Mouse (Mus musculus) mature B cell (primary cell): ENCODE results near the gene Nprl2.

Experiments used
- in situ Hi-C: fragments of 300-500 bp; cut with MboI; formaldehyde crosslinking; loops from 2 replicates; pipeline ENCODE4 v1.14.3; 2019

Nprl2 gene

GRCm38 (mm10) chr9:107577871-107578270 is 35.8 kb downstream of the Nprl2 start:
- in situ Hi-C loops, result no loop called here

GRCm38 (mm10) chr9:107578587-107578986 is 36.6 kb downstream of the Nprl2 start, which contains the start of gene Naa80:
TSS of gene Naa80 (plus strand) at chr9:107578887.
- in situ Hi-C loops, result no loop called here

- in situ Hi-C loops, result no loop called here
These were observed 37.2 kb downstream of the Nprl2 start for GRCm38 (mm10) chr9:107579023-107579900.

- in situ Hi-C loops, result no loop called here
These were observed 38.7 kb downstream of the Nprl2 start, which contains the start of gene Hyal3 for GRCm38 (mm10) chr9:107580501-107581317. TSS of gene Hyal3 (plus strand) at chr9:107580818.

GRCm38 (mm10) chr9:107581584-107581983 is 39.6 kb downstream of the Nprl2 start:
- in situ Hi-C loops, result no loop called here

GRCm38 (mm10) chr9:107582509-107583062 is 40.6 kb downstream of the Nprl2 start:
- in situ Hi-C loops, result no loop called here

GRCm38 (mm10) chr9:107583174-107583573 is 41.1 kb downstream of the Nprl2 start:
- in situ Hi-C loops, result no loop called here

- in situ Hi-C loops, result no loop called here
These were observed 44.5 kb downstream of the Nprl2 start for GRCm38 (mm10) chr9:107586504-107586903.

GRCm38 (mm10) chr9:107586974-107587832 is 45.2 kb downstream of the Nprl2 start, which contains the start of gene Ifrd2:
TSS of gene Ifrd2 (plus strand) at chr9:107587642.
- in situ Hi-C loops, result no loop called here

GRCm38 (mm10) chr9:107587833-107588639 is 46.0 kb downstream of the Nprl2 start:
- in situ Hi-C loops, result no loop called here

GRCm38 (mm10) chr9:107590058-107590772 is 48.2 kb downstream of the Nprl2 start:
- in situ Hi-C loops, result no loop called here

- in situ Hi-C loops, result no loop called here
These were observed 48.7 kb downstream of the Nprl2 start for GRCm38 (mm10) chr9:107590773-107591060.

- in situ Hi-C loops, result no loop called here
These were observed 51.3 kb downstream of the Nprl2 start for GRCm38 (mm10) chr9:107593101-107593976.

GRCm38 (mm10) chr9:107594281-107595062 is 52.4 kb downstream of the Nprl2 start:
- in situ Hi-C loops, result no loop called here
